Mouse (Mus musculus) ovary, postnatal 10 days (tissue): ENCODE measurements at regions not wholly inside any gene's neighbourhood (a gene's known extent, or its start where the extent isn't known, plus 50 kb on each side); places are given as distances from the start of the nearest gene placed in this dataset.

Experiments
- DNase-seq: peaks from one replicate; pipeline ENCODE4 v3.0.0; 2022; ENCODE audit warnings: low spot score

DNA sequence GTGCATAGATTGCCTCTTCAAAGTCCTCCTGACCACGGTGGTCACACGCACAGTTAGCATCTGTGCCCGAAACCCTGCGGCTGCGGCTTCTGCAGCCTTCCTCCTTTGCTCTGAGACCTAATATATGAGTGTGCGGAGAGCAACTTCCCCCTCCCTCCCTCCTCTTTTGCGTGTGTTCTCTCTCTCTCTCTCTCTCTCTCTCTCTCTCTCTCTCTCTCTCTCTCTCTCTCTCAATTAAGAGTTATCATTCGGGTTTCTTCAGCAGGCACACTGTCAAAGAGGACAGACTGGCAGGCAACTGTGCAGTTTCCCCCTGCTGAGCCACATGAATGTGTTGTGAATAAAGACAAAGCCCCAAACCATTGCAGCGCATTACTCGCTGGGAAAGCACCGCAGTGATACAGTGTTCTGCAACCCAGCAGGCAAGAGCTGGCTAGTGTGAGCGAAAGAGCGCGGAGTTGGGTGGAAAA, 900.8 kb downstream of the Mat2b start:
- DNase-seq, result peak; percentile 0

- DNase-seq, result no peak
These were observed 902.9 kb downstream of the Mat2b start for GRCm38 (mm10) chr11:39792112-39792511.
